Mouse (Mus musculus) midbrain, embryonic 11.5 days (tissue): Measurements from ENCODE around the gene Dok7. TPM values are rescaled to one million over a fixed set of nuclear protein-coding genes. Genes with fewer than 3 reads are reported as not detected.

ENCODE experiments used
- ATAC-seq: fragments of 200-750 bp; cut with Nextera tagmentation; 2 replicates; pipeline ENCODE4 v1.8.0; 2017; ENCODE audit warnings: moderate TSS enrichment, moderate library complexity; ENCODE audit not compliant: low FRiP score
- DNase-seq: peaks from one replicate; pipeline ENCODE4 v3.0.0; 2015; ENCODE audit warnings: low spot score; ENCODE audit errors: missing footprints
- H3K27ac ChIP-seq: fragments of 300-500 bp; sonication (generic); 2 replicates; pipeline ENCODE4 v1.5.1; 2014; ENCODE audit warnings: low read depth, low read length
- H3K27me3 ChIP-seq: fragments of 300-500 bp; sonication (generic); 2 replicates; pipeline ENCODE4 v1.6.1; 2014; ENCODE audit warnings: mild to moderate bottlenecking, low read length, moderate library complexity, mixed read lengths; ENCODE audit not compliant: control insufficient read depth, insufficient read depth
- H3K36me3 ChIP-seq: fragments of 300-500 bp; sonication (generic); 2 replicates; pipeline ENCODE4 v1.6.1; 2014; ENCODE audit warnings: mild to moderate bottlenecking, low read length, moderate library complexity, mixed read lengths; ENCODE audit not compliant: control insufficient read depth, insufficient read depth
- H3K4me1 ChIP-seq: fragments of 300-500 bp; sonication (generic); 2 replicates; pipeline ENCODE4 v1.6.1; 2014; ENCODE audit warnings: low read length; ENCODE audit not compliant: control insufficient read depth, insufficient read depth
- H3K4me2 ChIP-seq: fragments of 300-500 bp; sonication (generic); 2 replicates; pipeline ENCODE4 v1.6.1; 2014; ENCODE audit warnings: mild to moderate bottlenecking, moderate library complexity
- H3K4me3 ChIP-seq: fragments of 300-500 bp; sonication (generic); 2 replicates; pipeline ENCODE4 v1.5.1; 2014; ENCODE audit warnings: low read depth, low read length
- H3K9ac ChIP-seq: fragments of 300-500 bp; sonication (generic); 2 replicates; pipeline ENCODE4 v1.6.1; 2014; ENCODE audit warnings: low read length
- H3K9me3 ChIP-seq: fragments of 300-500 bp; sonication (generic); 2 replicates; pipeline ENCODE4 v1.6.1; 2016; ENCODE audit warnings: low read length; ENCODE audit not compliant: control insufficient read depth
- WGBS: fragments of 180-500 bp; shearing (Covaris S2); extraction: QIAGEN DNeasy Blood & Tissue Kit; methylation state at CpG from one replicate; pipeline ENCODE4 v1.1.7; 2014; 5-methylcytosine and 5-hydroxymethylcytosine counted together
- polyA plus RNA-seq: library from polyadenylated mRNA; unstranded; fragments of >200 nt; fragmentation: Nextera tagmentation; extraction: Ambion mirVana; gene quantifications from 2 replicates; pipeline ENCODE4 v1.2.1, GENCODE M21; 2014

Dok7 gene
- polyA plus RNA-seq, 1 experiment from 2014 or later = 0.10 TPM

DNA sequence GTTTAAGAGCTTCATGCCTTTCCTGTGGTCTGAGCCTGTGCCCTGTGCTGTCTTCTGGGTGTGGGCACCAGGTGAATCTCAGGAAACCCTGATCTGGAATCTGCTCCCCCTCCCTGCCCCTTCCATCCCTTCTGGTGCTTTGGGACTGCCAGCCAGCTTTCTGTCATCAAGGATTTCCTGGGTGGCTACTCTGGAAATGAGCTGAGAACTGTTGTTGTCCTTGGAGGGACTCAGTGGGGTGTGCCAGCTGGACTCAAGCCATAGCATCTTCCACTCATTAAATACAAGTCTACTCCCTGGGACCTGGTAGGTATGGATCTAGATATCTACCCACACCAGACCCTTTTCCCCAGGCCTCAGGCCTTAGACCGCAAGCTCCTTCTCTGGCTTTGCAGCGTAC lies 61.9 kb downstream of the Dok7 start:
- Histone ChIP-seq H3K9ac (no peak overlapping the region), H3K27me3 (no peaks in the 10 kb centered on the region), H3K4me2 (no peak overlapping the region), H3K4me1 (no peaks in the 10 kb centered on the region), H3K4me3 (no peak overlapping the region), H3K9me3 (no peaks in the 10 kb centered on the region), H3K27ac (no peak overlapping the region), H3K36me3 (no peaks in the 10 kb centered on the region)
- no peak for ATAC-seq
- 93% methylated on average over 2 of the region's 2 CpGs for WGBS
- DNase-seq = no peak

DNA sequence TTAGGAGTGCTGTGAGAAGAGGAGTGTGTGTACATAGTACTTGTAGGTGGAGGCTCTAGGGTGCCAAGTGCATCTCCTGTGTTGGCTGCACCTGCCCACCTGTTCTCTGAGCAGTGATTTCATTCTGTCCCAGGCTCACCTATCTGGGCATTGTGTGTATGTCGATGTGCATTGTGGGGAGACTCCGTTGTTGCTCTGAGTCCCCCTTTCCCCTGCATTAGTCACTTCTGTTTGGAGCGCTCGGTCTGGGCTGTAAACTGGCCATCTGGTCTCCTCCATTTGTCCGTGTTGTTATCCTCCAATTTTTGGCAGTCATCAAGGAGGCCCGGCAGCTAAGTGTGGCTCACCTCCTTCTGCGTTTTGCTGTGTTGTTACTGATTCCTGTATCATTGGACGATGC lies 63.5 kb downstream of the Dok7 start:
- H3K27me3 ChIP-seq = no peaks in the 10 kb centered on the region
- ATAC-seq (no peak), DNase-seq (no peak)
- H3K36me3 ChIP-seq = no peaks in the 10 kb centered on the region
- H3K4me2 ChIP-seq = no peak overlapping the region
- no peak overlapping the region for H3K9ac ChIP-seq
- no peak overlapping the region for H3K4me3 ChIP-seq
- H3K9me3 ChIP-seq = no peaks in the 10 kb centered on the region
- H3K27ac ChIP-seq = no peak overlapping the region
- no peaks in the 10 kb centered on the region for H3K4me1 ChIP-seq
- 88% methylated on average over 8 of the region's 8 CpGs for WGBS

- ATAC-seq (no peak), DNase-seq (no peak)
- Histone ChIP-seq H3K36me3 (no peaks in the 10 kb centered on the region), H3K4me2 (no peak overlapping the region), H3K4me3 (no peak overlapping the region), H3K4me1 (peaks cover 2% of the 10 kb centered on the region; the same call in 1 of the 2 replicates), H3K27ac (no peak overlapping the region), H3K9ac (no peak overlapping the region), H3K27me3 (no peaks in the 10 kb centered on the region), H3K9me3 (no peaks in the 10 kb centered on the region)
- WGBS = 91% methylated on average over 16 of the region's 16 CpGs
Measured at GRCm38 (mm10) chr5:35129208-35129607, 72.6 kb downstream of the Dok7 start.

DNA sequence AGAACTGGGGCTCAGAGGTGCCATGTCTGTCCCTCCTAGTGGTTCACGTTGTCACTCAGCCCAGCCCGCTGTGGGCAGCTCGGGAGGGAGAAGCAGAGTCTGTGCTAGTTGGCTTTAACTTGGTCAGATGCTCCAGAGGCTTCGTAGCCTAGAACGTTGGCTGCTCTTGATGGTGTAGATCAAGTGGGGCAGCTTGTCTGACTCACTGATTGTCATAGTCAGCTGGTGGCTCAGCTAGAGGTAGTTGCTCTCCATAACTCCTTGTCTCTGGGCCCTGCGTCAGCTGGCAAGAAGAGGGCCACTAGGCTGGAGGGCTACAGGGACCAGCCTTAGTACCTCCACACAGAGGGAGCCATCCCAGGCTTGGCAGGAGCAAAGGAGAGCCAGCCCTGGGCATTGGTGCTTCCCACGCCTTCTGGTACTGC lies 73.2 kb downstream of the Dok7 start:
- ATAC-seq = no peak
- DNase-seq = no peak
- H3K9ac ChIP-seq = no peak overlapping the region
- H3K27ac ChIP-seq = no peak overlapping the region
- no peaks in the 10 kb centered on the region for H3K36me3 ChIP-seq
- H3K27me3 ChIP-seq = no peaks in the 10 kb centered on the region
- H3K4me3 ChIP-seq = no peak overlapping the region
- H3K4me1 ChIP-seq = peaks cover 2% of the 10 kb centered on the region; the same call in 1 of the 2 replicates
- 84% methylated on average over 7 of the region's 7 CpGs for WGBS
- H3K4me2 ChIP-seq = no peak overlapping the region
- H3K9me3 ChIP-seq = no peaks in the 10 kb centered on the region

GRCm38 (mm10) chr5:35131237-35131636 lies 74.7 kb downstream of the Dok7 start:
- no peaks in the 10 kb centered on the region for H3K36me3 ChIP-seq
- 28% methylated on average over 1 of the region's 1 CpGs for WGBS
- H3K4me2 ChIP-seq = no peak overlapping the region
- DNase-seq (no peak), ATAC-seq (no peak)
- no peak overlapping the region for H3K27ac ChIP-seq
- H3K4me1 ChIP-seq = peaks cover 2% of the 10 kb centered on the region; the same call in 1 of the 2 replicates
- no peak overlapping the region for H3K9ac ChIP-seq
- H3K4me3 ChIP-seq = no peak overlapping the region
- H3K27me3 ChIP-seq = no peaks in the 10 kb centered on the region
- no peaks in the 10 kb centered on the region for H3K9me3 ChIP-seq

DNA sequence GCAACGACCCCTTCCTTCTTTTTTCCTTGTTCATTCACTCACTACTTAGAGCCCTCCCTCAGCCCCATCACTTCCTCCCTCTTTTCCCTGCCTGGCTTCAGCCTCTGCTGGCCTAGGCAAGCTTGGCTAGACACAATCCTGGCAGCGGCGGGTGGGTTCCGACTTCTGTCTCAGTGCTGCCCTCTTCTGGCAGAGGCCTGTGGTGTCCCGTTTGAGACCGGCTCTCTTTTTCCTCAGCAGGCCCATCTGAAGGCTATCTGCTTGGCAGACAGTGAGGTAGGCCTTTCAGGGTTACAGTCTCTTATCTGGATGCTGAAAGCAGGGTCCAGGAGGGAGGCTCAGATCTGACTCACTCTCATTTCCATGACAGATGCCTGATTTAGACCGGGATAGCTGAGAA lies 75.2 kb downstream of the Dok7 start:
- Histone ChIP-seq H3K9ac (no peak overlapping the region), H3K4me2 (no peak overlapping the region), H3K4me3 (no peak overlapping the region), H3K4me1 (peaks cover 2% of the 10 kb centered on the region; the same call in 1 of the 2 replicates), H3K27ac (no peak overlapping the region), H3K36me3 (no peaks in the 10 kb centered on the region), H3K27me3 (no peaks in the 10 kb centered on the region), H3K9me3 (no peaks in the 10 kb centered on the region)
- ATAC-seq = no peak
- WGBS = 7% methylated on average over 7 of the region's 7 CpGs
- peak; percentile 97 for DNase-seq

- peaks cover 2% of the 10 kb centered on the region; the same call in 1 of the 2 replicates for H3K4me1 ChIP-seq
- DNase-seq (no peak), ATAC-seq (no peak)
- H3K36me3 ChIP-seq = no peaks in the 10 kb centered on the region
- H3K4me3 ChIP-seq = no peak overlapping the region
- H3K4me2 ChIP-seq = no peak overlapping the region
- H3K9me3 ChIP-seq = no peaks in the 10 kb centered on the region
- H3K27ac ChIP-seq = no peak overlapping the region
- H3K9ac ChIP-seq = no peak overlapping the region
- 93% methylated on average over 9 of the region's 9 CpGs for WGBS
- no peaks in the 10 kb centered on the region for H3K27me3 ChIP-seq
Measured at GRCm38 (mm10) chr5:35132278-35132980, 75.9 kb downstream of the Dok7 start.

GRCm38 (mm10) chr5:35133468-35133867 lies 76.9 kb downstream of the Dok7 start:
- H3K4me3 ChIP-seq = no peak overlapping the region
- no peak overlapping the region for H3K4me2 ChIP-seq
- no peak overlapping the region for H3K9ac ChIP-seq
- H3K27ac ChIP-seq = no peak overlapping the region
- H3K36me3 ChIP-seq = no peaks in the 10 kb centered on the region
- ATAC-seq (no peak), DNase-seq (no peak)
- no peaks in the 10 kb centered on the region for H3K9me3 ChIP-seq
- 87% methylated on average over 4 of the region's 4 CpGs for WGBS
- H3K4me1 ChIP-seq = peaks cover 2% of the 10 kb centered on the region; the same call in 1 of the 2 replicates
- H3K27me3 ChIP-seq = no peaks in the 10 kb centered on the region

- no peaks in the 10 kb centered on the region for H3K9me3 ChIP-seq
- WGBS = 69% methylated on average over 3 of the region's 3 CpGs
- no peak for ATAC-seq
- no peaks in the 10 kb centered on the region for H3K27me3 ChIP-seq
- H3K4me2 ChIP-seq = no peak overlapping the region
- no peak for DNase-seq
- no peaks in the 10 kb centered on the region for H3K36me3 ChIP-seq
- no peak overlapping the region for H3K27ac ChIP-seq
- H3K9ac ChIP-seq = no peak overlapping the region
- no peak overlapping the region for H3K4me3 ChIP-seq
- H3K4me1 ChIP-seq = peaks cover 2% of the 10 kb centered on the region; the same call in 1 of the 2 replicates
Measured at GRCm38 (mm10) chr5:35134286-35134685, 77.7 kb downstream of the Dok7 start.
